Mouse (Mus musculus) testis, adult 2 months (tissue): ENCODE measurements at regions not wholly inside any gene's neighbourhood (a gene's known extent, or its start where the extent isn't known, plus 50 kb on each side); places are given as distances from the start of the nearest gene placed in this dataset.

Source experiments
- H3K27ac ChIP-seq: fragments of 200-500 bp; 2 replicates; pipeline ENCODE4 v1.5.1; 2012; ENCODE audit warnings: low read depth, low read length; ENCODE audit not compliant: control insufficient read depth, insufficient read depth
- H3K27me3 ChIP-seq: fragments of 200-500 bp; 2 replicates; pipeline ENCODE4 v1.6.1; 2012; ENCODE audit warnings: mild to moderate bottlenecking, low read length, moderate library complexity; ENCODE audit not compliant: control insufficient read depth, insufficient read depth
- H3K36me3 ChIP-seq: fragments of 200-500 bp; 2 replicates; pipeline ENCODE4 v1.6.1; 2012; ENCODE audit warnings: mild to moderate bottlenecking, low read length; ENCODE audit not compliant: control insufficient read depth, insufficient read depth
- H3K4me1 ChIP-seq: fragments of 200-500 bp; 2 replicates; pipeline ENCODE4 v1.6.1; 2012; ENCODE audit warnings: low read length; ENCODE audit not compliant: control insufficient read depth, insufficient read depth
- H3K4me3 ChIP-seq: fragments of 200-500 bp; 2 replicates; pipeline ENCODE4 v1.5.1; 2012; ENCODE audit warnings: low read depth, mild to moderate bottlenecking, low read length, moderate library complexity, mixed read lengths; ENCODE audit not compliant: control insufficient read depth
- CTCF ChIP-seq: fragments of 200-500 bp; IDR thresholded peaks from 2 replicates; pipeline ENCODE4 v1.5.1; 2012; ENCODE audit warnings: low read depth, mild to moderate bottlenecking, inconsistent platforms, low read length, moderate library complexity; ENCODE audit not compliant: control insufficient read depth, insufficient read depth, insufficient replicate concordance
- POLR2A ChIP-seq: fragments of 200-500 bp; IDR thresholded peaks from 2 replicates; pipeline ENCODE4 v1.6.1; 2012; ENCODE audit warnings: low read depth, mild to moderate bottlenecking, inconsistent platforms, low read length, moderate library complexity; ENCODE audit not compliant: control insufficient read depth

DNA sequence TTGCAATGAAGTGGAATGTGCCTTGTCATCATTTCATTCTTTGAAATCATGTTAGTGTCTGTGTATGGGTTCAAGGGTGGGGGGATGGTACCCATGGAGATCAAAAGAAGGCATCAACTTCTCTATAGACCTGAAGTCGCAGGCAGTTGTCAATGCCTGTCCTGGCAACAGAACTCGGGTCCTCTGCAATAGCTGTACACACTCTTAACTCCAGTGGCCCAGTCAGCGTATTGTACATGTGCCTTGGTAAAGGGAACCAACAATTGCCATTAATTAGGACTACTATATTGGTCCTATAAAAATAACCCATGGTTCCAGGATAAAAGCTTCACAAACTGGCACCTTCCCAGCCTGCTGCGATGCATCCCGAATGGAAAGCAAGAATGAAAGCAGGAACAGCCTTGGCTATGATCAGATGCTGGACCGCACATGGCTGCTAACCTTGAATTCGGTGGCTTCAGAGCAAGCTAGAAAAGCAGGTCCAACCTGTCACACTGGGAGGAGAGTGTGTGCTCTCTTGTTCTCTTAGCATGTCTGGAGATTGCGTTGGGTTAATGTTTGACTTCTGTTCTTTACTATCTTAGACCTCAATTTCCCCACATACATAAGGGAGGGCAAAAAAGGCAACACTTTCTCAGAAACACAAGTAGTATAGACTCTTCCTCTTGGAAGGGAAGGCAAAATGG is 107.0 kb downstream of the Nufip1 start:
- no peaks in the 10 kb centered on the region for H3K27me3 ChIP-seq
- TF ChIP-seq CTCF (no peak), POLR2A (no peak)
- no peaks in the 10 kb centered on the region for H3K36me3 ChIP-seq
- H3K27ac ChIP-seq, result no peak overlapping the region
- H3K4me1 ChIP-seq, result no peaks in the 10 kb centered on the region; the same call in 1 of the 2 replicates
- peak overlapping the region; percentile 71 for H3K4me3 ChIP-seq

DNA sequence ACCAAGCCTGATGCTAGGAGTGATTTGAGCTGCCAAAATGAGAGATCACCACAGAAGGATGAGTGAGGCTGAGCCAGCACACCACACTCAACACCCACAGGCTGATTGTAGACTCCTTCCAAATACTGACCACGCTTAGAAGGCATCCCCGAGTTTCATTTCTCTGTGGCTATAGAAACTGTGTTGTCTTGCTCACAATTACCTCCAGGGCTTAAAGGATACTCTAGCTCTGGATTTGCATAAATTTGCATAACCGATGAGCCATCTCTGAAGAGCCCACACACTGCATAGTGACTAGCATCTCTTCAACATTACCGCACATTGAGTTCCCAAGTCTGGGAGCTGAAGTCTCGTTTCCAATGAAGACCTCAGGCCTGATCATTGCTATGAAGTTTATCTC is 110.3 kb downstream of the Nufip1 start:
- Histone ChIP-seq H3K27ac (peak overlapping the region; percentile 36; the same call in 1 of the 2 replicates), H3K36me3 (no peaks in the 10 kb centered on the region), H3K4me1 (no peaks in the 10 kb centered on the region; the same call in 1 of the 2 replicates), H3K4me3 (no peak overlapping the region), H3K27me3 (no peaks in the 10 kb centered on the region)
- TF ChIP-seq POLR2A (no peak), CTCF (no peak)

DNA sequence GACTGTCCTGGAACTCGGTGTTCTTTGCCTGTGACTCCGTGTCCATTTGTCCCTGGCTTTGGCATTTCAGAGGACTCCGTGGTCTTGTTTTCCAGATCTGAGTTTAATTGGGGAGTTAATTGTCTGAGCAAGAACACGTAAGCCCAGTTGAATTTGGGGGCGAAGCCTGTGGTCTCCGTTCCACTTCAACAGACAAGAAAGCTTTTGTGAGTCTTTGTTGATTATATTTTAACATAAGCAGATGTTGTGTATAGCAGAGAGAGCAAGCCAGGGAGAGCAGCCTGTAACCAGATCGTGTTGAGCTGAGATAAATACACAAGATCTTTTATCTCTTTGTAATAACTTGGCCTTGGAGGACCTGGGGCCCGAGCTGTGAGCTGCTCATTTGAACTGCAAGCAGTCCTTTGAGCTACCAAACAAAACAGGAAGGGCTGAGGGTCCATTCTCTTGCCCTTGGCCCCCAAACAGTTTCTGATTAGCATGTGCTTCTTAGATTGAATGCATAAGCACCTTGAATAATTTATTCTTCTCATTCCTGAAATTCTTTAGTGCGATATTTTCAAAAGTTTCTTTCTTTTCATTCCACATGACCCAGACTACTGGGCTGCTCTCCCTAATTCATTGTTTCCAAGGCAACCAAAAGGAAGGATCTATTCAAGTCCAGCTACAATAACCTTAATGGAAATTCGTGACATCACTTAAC is 111.1 kb downstream of the Nufip1 start:
- no peak overlapping the region for H3K4me3 ChIP-seq
- H3K36me3 ChIP-seq, result no peaks in the 10 kb centered on the region
- peak overlapping the region; percentile 83 for H3K27ac ChIP-seq
- no peaks in the 10 kb centered on the region; the same call in 1 of the 2 replicates for H3K4me1 ChIP-seq
- no peaks in the 10 kb centered on the region for H3K27me3 ChIP-seq
- TF ChIP-seq CTCF (no peak), POLR2A (no peak)

DNA sequence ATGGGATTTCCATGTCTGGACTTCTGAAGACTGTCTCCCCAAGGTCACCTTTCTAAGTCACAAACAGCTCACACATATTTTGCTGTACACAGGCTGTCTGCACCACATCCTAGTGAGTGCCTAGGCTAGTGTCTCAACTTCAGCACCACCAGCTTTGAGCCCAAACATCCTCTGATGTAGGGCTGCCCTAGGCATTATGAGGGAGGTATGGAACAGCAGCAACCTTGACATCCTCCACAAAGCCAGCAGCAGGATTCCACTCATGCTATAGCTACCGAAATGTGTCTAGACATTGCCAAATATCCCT is 111.6 kb downstream of the Nufip1 start:
- Histone ChIP-seq H3K27me3 (no peaks in the 10 kb centered on the region), H3K27ac (peak overlapping the region; percentile 83), H3K4me1 (no peaks in the 10 kb centered on the region; the same call in 1 of the 2 replicates), H3K36me3 (no peaks in the 10 kb centered on the region), H3K4me3 (no peak overlapping the region)
- TF ChIP-seq CTCF (no peak), POLR2A (no peak)

DNA sequence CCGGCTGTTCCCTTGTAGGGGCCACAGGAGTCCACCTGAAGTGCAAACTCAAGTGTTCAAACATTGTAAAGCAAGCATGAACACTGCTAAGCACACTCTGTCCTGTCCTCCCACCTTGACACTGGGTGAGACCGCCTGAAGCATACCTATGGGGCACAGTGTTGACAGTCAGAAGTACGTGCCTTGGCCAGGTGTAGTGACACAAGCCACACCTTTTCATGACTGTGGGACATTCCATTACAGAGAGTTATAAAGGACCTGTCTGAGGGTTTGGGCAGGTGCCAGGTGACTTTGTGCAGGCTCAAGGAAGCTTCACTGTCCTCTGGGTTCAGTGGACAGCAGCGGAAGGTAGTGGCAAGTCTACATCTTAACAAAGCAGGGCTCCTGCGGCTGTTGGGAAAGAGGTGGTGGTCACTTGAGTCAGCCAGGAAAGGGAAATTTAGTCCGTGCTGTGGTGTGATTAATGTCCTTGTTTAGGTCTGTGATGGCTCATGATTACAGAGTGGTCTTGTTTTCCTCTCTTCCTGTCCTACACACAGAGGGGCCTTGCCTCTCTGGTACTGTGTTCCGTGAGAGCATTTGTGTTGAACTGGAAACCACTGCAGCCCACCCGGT is 112.5 kb downstream of the Nufip1 start:
- no peak for TF ChIP-seq POLR2A
- no peak for TF ChIP-seq CTCF
- H3K4me3 ChIP-seq, result no peak overlapping the region
- H3K4me1 ChIP-seq, result no peaks in the 10 kb centered on the region; the same call in 1 of the 2 replicates
- no peaks in the 10 kb centered on the region for H3K27me3 ChIP-seq
- H3K36me3 ChIP-seq, result no peaks in the 10 kb centered on the region
- H3K27ac ChIP-seq, result no peak overlapping the region

DNA sequence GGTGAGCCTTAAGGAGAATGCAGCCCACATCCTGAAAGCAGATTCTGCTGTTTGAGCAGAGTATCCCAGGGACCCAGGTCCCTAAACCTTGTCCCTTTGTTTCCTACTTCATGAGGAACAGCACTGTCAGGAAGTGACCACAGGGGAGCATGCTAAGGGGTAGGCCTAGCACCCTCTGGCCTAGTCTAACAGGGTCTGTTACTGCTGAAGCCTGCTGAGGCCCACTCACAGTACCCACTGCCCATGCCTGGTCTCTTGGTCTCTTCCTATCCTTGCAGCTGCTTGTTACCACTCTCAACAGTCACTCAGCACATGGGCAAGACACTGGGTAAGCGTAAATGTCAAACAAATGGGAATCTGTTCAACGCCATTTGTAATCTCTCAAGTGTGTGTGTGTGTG is 113.2 kb downstream of the Nufip1 start:
- H3K36me3 ChIP-seq, result no peaks in the 10 kb centered on the region
- no peak for TF ChIP-seq CTCF
- no peak for TF ChIP-seq POLR2A
- no peaks in the 10 kb centered on the region; the same call in 1 of the 2 replicates for H3K4me1 ChIP-seq
- no peaks in the 10 kb centered on the region for H3K27me3 ChIP-seq
- no peak overlapping the region for H3K4me3 ChIP-seq
- no peak overlapping the region for H3K27ac ChIP-seq

DNA sequence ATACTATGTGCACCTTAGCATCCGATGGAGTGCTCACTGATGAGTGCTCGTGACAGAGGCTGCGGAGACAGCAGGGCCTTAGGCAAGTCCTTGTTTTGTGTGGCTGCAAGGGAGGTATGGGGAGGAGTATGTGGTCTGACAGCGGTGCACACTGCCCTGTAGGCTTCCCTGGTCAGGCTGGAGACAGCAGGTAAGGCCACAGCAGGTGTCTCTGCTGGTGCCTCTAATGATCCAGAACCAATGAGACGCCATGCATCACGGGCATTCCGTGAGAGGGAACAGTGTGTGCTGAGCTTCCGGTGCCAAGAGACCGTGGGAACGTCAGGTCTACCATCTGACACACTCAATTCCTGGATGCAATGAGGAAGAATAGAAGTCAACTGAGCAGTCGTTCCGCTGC is 114.8 kb downstream of the Nufip1 start:
- H3K36me3 ChIP-seq, result no peaks in the 10 kb centered on the region
- H3K27me3 ChIP-seq, result no peaks in the 10 kb centered on the region
- no peaks in the 10 kb centered on the region; the same call in 1 of the 2 replicates for H3K4me1 ChIP-seq
- H3K27ac ChIP-seq, result no peak overlapping the region
- H3K4me3 ChIP-seq, result no peak overlapping the region
- TF ChIP-seq CTCF, result no peak
- TF ChIP-seq POLR2A, result no peak
